Mouse (Mus musculus) gastrocnemius, adult 2 months (tissue): ENCODE measurements around the gene Rgs11. TPM values are rescaled to one million over a fixed set of nuclear protein-coding genes. Genes with fewer than 3 reads are reported as not detected.

Experiments
- DNase-seq: peaks from one replicate; pipeline ENCODE4 v3.0.0; 2022
- H3K27ac ChIP-seq: fragments of 200-600 bp; 2 replicates; pipeline ENCODE4 v1.8.1; 2022; ENCODE audit warnings: mild to moderate bottlenecking
- H3K4me3 ChIP-seq: fragments of 200-600 bp; 2 replicates; pipeline ENCODE4 v1.8.1; 2022; ENCODE audit warnings: mild to moderate bottlenecking, moderate library complexity
- CTCF ChIP-seq: fragments of 200-600 bp; IDR thresholded peaks from 2 replicates; pipeline ENCODE4 v1.8.1; 2022; ENCODE audit warnings: antibody characterized with exemption, mild to moderate bottlenecking, moderate library complexity
- intact Hi-C: fragments of 180-260 bp; cut with DNase I; formaldehyde crosslinking; loops from one replicate; pipeline ENCODE4 v1.15.1; 2025
- total RNA-seq, 2 experiments: library from RNA; stranded (reverse); gene quantifications; 2 replicates each; pipeline ENCODE4 v1.2.3; 2021

The Rgs11 gene
- total RNA-seq, 2 experiments from 2014 or later: 0.33 to 0.54 TPM

DNA sequence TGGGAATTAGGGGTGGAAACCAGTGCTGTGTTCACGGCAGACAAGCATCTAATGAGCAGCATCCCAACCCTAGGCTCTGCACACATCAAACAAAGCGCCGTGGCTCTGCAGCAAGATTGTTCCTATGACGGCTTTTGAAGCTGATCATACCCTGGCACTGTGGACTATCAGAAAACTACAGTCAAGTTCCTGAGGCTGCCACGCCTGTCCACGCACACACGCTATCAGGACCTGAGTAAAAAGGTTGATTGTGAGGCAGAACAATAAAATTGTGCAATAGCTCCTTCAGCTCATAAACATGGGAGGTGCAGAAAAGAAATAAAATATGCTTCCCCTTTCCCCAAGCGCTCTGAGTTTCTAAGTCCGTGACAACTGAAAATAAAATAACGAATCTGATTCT, 34.9 kb downstream of the Rgs11 start:
- intact Hi-C loops: no loop called here
- TF ChIP-seq CTCF: no peak
- Histone ChIP-seq H3K27ac (no peak overlapping the region), H3K4me3 (no peak overlapping the region)
- no peak for DNase-seq

- no peak for DNase-seq
- no peak for TF ChIP-seq CTCF
- Histone ChIP-seq H3K4me3 (no peak overlapping the region), H3K27ac (no peak overlapping the region)
- intact Hi-C loops: no loop called here
These were observed 36.8 kb downstream of the Rgs11 start for GRCm38 (mm10) chr17:26239551-26239950.

GRCm38 (mm10) chr17:26240120-26240790, 37.5 kb downstream of the Rgs11 start:
- intact Hi-C loops: loop anchor here (5.0 kb wide), 1 partner anchor 103 kb away; the partner anchor contains the start of gene Axin1
- no peak for TF ChIP-seq CTCF
- Histone ChIP-seq H3K27ac (peak overlapping the region; percentile 31; the same call in 1 of the 2 replicates), H3K4me3 (no peak overlapping the region)
- DNase-seq: no peak

DNA sequence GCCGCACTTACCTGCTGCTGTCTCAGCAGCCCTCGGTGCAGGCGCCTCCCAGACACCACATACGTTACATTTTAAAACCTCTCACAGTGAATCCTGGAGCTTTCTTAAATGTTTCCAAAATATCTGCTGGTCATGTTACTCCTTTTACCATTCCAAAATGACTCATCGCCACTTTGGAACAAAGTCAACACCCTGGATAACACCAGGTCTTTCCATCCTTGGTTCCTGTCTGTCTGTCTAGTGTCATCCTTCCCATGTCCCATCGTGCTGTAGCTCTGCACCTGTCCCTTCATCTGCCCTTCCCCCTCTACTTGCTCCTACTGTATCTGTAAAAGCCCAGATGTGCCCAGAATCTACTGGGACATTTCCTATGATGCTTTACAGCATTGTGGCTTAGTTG, 38.2 kb downstream of the Rgs11 start:
- DNase-seq: no peak
- no peak for TF ChIP-seq CTCF
- Histone ChIP-seq H3K27ac (peak overlapping the region; percentile 46; the same call in 1 of the 2 replicates), H3K4me3 (no peak overlapping the region)
- intact Hi-C loops: loop anchor here (5.0 kb wide), 1 partner anchor 104 kb away; the partner anchor contains the start of gene Axin1

DNA sequence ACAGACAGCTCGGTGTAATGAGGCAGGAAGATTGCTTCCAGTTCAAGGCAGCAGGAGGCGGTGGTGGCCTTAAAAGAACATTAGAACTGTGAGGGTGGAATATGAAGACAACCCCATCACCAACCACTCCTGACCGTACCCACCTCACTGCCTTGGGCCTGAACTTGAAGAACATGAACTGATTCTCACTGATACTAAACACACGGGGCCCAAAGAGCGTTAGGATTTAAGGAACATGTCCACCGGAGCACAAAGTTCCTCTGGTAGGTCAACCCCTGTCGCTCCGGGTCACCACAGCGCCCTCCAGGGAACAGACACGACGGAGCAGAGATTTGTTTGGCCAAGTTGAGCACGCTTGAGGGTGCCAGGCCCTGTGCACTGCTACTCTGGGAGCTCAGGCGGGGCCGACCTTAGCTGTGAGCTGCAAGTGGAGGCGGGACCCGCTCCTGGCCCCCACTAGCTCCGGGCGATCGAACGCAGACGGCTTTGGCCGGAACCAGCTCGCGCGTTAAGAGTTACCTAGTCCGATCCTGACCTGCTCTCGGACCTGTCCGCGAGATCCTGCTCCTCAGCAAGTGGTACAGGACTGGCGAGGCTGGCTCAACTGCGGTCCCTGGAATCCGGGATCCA, 40.8 kb downstream of the Rgs11 start:
- TF ChIP-seq CTCF: peak; percentile 41
- peak; percentile 86 for DNase-seq
- H3K27ac ChIP-seq: peak overlapping the region; percentile 96

DNA sequence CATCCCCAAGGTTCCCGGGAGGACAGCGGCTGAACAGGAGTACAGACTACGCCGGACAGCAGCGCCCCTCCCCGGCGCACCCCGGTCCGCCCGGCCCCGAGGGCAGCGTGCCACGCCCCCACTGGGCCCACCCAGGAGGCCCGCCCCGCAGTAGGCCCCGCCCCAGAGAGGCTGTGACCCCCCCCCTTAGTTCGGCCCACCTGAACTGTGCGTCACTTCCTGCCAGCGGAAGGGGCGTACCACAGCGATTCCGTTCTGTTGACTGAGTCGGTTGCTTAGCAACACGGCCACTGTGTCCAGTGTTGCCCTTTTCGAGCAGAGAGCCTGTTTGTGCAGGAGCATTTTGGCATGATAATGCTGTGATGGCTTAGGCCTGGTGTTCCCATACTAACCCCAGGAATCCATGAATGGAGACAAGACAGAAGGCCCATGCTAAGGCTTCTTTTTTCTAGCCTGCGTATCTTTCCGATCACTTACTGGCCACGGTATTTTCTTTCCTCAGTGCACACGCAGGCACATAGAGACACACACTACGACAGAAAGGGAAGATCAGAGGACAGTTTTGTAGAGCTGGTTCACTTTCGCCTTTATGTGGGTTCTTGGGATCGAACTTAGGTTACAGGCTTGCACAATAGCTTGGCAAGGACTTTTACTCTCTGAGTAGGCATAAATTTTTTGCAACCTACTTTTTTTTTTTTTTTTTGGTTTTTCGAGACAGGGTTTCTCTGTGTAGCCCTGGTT, 41.5 kb downstream of the Rgs11 start, which contains the start of gene Fam234a:
Gene Fam234a (minus strand): TSS at position 142 of the 741 bp plus-strand sequence.
- peak; percentile 32; the same call in 1 of the 2 replicates for TF ChIP-seq CTCF
- H3K4me3 ChIP-seq: peak within 1 kb of the TSS; percentile 92
- intact Hi-C loops: loop anchor here (1.0 to 5.0 kb wide), 2 partner anchors 8 to 107 kb away; partner anchors contain the start of genes Axin1 and Luc7l
- peak; percentile 98 for DNase-seq
- peak within 1 kb of the TSS; percentile 96 for H3K27ac ChIP-seq

More for the DNA sequence above, 40.8 kb downstream of the Rgs11 start:
- intact Hi-C loops: loop anchor here (1.0 to 5.0 kb wide), 2 partner anchors 9 to 106 kb away; partner anchors contain the start of genes Axin1 and Luc7l
- peak overlapping the region; percentile 92 for H3K4me3 ChIP-seq

- intact Hi-C loops: loop anchor here (1.0 kb wide), 1 partner anchor 8 kb away; the partner anchor contains the start of gene Fam234a
- H3K4me3 ChIP-seq: peak overlapping the region; percentile 93
- no peak for TF ChIP-seq CTCF
- DNase-seq: no peak
- peak overlapping the region; percentile 99 for H3K27ac ChIP-seq
These were observed 49.3 kb downstream of the Rgs11 start for GRCm38 (mm10) chr17:26251886-26252538.

- H3K27ac ChIP-seq: peak within 1 kb of the TSS; percentile 99
- intact Hi-C loops: loop anchor here (1.0 kb wide), 1 partner anchor 8 kb away; the partner anchor contains the start of gene Fam234a
- DNase-seq: peak; percentile 94
- peak within 1 kb of the TSS; percentile 93 for H3K4me3 ChIP-seq
- peak; percentile 6; the same call in 1 of the 2 replicates for TF ChIP-seq CTCF
These were observed 49.9 kb downstream of the Rgs11 start, which contains the start of gene Luc7l for GRCm38 (mm10) chr17:26252539-26253251. TSS of gene Luc7l (plus strand) at chr17:26252896.

DNA sequence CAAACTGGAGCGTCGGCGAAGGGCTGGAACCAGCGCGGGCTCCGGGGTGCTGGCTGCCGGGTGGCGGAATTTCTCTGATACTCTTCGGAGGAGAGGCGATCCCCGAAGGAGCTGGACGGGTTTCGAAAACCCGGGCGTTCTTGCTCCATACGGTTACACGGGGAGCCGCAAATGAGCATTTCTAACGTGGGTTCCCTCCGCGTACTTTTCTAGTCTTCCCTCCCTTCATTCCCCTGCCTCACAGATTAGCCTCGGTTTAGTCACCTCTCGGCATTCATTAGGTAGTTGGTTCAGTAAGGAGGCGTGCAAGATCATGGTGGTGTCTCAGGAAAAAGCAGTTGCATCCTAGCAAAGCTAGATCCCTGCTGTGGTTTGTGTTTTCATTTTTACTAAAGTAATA, 50.6 kb downstream of the Rgs11 start:
- TF ChIP-seq CTCF: no peak
- H3K4me3 ChIP-seq: peak overlapping the region; percentile 93
- peak overlapping the region; percentile 99 for H3K27ac ChIP-seq
- DNase-seq: no peak
- intact Hi-C loops: no loop called here

GRCm38 (mm10) chr17:26255313-26255712, 52.6 kb downstream of the Rgs11 start:
- no peak for DNase-seq
- TF ChIP-seq CTCF: no peak

More at GRCm38 (mm10) chr17:26255313-26255712, 52.6 kb downstream of the Rgs11 start:
- Histone ChIP-seq H3K4me3 (no peak overlapping the region), H3K27ac (no peak overlapping the region)
- intact Hi-C loops: no loop called here

Other genes with a start within 250 kb of the Rgs11 start
- gene Capn15, start 217.2 kb upstream of the Rgs11 start, total RNA-seq: 1 to 10 TPM; 6.0 to 9.4 TPM
- gene Rab11fip3, start 133.4 kb upstream of the Rgs11 start, total RNA-seq: 10 to 100 TPM; 76.3 to 92.0 TPM
- 1 to 10 TPM; 2.1 to 3.0 TPM for gene Decr2, start 112.6 kb upstream of the Rgs11 start, total RNA-seq
- gene Nme4, start 107.3 kb upstream of the Rgs11 start, total RNA-seq: 1 to 10 TPM; 1.6 to 2.5 TPM
- under 1 TPM; 0.67 to 0.92 TPM for gene Tmem8, start 89.7 kb upstream of the Rgs11 start, total RNA-seq
- 10 to 100 TPM; 54.1 to 73.2 TPM for gene Mrpl28, start 79.5 kb upstream of the Rgs11 start, total RNA-seq
- gene Axin1, start 64.3 kb upstream of the Rgs11 start, total RNA-seq: 10 to 100 TPM; 15.9 TPM
- gene Pdia2, start 3.9 kb upstream of the Rgs11 start, total RNA-seq: not detected
- gene Arhgdig, start 4.8 kb downstream of the Rgs11 start, total RNA-seq: under 1 TPM; 0.53 to 0.64 TPM
- 10 to 100 TPM; 65.6 to 86.0 TPM for gene Fam234a, start 41.3 kb downstream of the Rgs11 start, total RNA-seq
- gene Luc7l, start 49.9 kb downstream of the Rgs11 start, total RNA-seq: 10 to 100 TPM; 12.6 to 14.5 TPM
- gene Neurl1b, start 211.9 kb downstream of the Rgs11 start, total RNA-seq: 1 to 10 TPM; 2.3 to 2.6 TPM